Mouse (Mus musculus) neural tube, embryonic 10.5 days (tissue): ENCODE results near the gene Ascl5.
A peak's percentile ranks its signal among the peaks of the same experiment; 100 is the strongest.

ENCODE experiments used
- DNase-seq: peaks from one replicate; pipeline ENCODE4 v3.0.0-alpha.2; 2017; ENCODE audit warnings: low spot score; ENCODE audit errors: extremely low spot score

Ascl5 gene

GRCm38 (mm10) chr1:136050312-136051012, at the start of gene Ascl5:
TSS of gene Ascl5 (plus strand) at chr1:136050804.
- peak; percentile 24 for DNase-seq

DNA sequence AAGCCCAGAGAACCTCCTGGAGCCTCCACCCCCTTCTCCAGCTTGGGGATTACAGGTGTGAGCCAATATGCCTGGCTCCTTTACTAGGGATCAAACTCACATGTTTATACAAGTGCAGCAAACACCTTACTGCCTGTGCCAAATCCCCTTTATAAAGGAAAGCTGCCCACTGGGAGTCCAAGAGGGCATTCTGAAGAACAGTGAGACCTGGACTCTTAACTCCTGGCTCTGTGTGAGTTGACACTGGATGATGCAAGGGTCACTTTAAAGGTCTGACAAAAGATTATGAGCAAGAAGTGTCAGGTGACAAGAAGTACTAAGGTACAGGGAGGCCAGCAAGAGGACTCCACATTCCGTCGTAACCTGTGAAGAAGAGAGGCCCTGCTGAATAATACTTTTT, 49.2 kb upstream of the Ascl5 start:
- DNase-seq, result no peak

DNA sequence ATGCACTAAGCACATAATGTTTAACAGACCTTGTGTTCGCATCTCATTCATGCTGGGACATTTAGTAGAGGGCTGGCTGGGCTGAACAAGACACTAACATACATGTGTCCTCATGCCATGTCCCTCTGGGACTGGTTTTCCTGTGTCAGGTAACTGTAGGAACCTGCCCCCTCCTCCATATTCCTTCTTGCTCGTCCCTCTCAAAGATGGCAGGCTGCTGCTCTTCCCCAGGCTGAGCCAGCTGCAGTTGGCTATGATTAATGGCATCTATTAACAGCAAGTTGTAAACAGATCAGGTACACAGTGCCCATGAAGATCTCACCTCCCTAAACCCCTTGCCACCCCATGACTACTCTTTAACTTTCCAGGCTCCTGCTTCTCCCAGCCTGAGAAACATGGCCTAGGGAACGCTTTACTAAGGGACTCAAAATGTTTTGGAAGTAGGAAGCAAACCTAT, 44.3 kb upstream of the Ascl5 start, which contains the start of gene Igfn1:
Gene Igfn1 (minus strand): TSS at position 51 of the 457 bp plus-strand sequence.
- no peak for DNase-seq

- DNase-seq, result peak; percentile 65
Measured at GRCm38 (mm10) chr1:136007211-136008158, 43.1 kb upstream of the Ascl5 start, which contains the start of gene Tmem9. TSS of gene Tmem9 (plus strand) at chr1:136008150.

DNA sequence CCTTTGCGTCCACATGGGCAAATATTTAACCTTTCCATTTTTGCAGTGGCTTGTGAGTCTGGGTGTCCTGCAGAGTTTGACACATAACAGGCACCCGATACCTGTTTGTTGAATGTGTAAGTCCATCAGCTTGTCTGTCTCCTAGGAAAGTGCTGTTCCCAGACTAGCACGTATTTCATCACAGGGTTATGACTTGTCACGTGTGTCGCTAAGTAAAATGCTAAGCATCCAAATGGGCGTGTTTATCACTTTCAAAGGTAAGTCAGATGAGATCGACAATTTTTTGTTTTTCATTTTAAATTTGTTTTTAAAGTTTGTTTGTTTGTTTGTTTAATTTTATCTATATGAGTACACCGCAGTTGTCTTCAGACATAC, 42.5 kb upstream of the Ascl5 start:
- no peak for DNase-seq

DNA sequence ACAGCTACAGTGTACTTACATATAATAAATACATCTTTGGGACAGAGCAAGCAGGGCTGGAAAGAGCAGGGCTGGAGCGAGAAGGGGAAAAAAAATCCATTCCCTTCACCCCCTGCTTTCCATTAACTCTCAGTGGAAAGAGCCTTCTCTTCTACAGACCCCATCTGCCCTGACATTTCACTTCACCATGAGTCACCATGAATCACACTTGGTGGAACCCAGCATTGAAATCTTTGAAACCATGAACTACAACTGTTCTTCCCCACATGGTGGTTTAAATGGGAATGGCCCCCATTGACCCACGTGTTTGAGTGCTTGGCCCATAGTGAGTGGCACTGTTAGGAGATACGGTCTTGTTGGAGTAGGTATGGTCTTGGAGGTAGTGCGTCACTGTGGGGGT, 40.4 kb upstream of the Ascl5 start:
- no peak for DNase-seq

GRCm38 (mm10) chr1:136013513-136013912, 37.1 kb upstream of the Ascl5 start:
- no peak for DNase-seq

DNA sequence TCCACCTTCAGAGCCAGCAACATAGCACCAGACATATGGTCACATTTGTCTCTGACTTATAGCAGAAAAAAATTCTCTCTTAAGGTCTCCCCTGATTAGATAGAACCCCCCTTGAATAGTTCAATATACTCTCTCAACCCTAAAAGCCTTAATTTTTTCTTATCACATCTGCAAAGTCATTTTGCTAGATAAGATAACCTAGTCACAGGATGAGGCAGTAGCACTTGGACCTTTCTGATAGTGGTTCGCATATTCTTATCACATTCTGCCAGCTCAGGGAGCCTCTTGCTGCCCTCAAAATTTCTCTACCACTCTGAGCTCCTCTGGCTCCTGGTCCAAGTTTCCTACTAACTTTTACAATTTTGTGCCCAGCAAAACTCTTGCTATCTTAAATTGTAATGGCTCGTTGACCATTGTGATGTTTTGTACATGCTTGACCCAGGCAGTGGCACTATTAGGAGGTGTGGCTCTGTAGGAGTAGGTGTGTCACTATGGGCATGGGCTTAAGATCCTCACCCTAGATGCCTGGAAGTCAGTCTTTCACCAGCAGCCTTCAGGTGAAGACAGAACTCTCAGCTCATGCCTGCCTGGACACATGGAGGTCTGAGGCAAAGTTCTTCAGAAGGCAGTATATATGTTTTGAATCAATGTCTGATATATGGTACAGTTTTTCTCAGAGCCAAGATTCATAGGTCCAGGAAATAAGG, 35.7 kb upstream of the Ascl5 start:
- DNase-seq, result no peak

DNA sequence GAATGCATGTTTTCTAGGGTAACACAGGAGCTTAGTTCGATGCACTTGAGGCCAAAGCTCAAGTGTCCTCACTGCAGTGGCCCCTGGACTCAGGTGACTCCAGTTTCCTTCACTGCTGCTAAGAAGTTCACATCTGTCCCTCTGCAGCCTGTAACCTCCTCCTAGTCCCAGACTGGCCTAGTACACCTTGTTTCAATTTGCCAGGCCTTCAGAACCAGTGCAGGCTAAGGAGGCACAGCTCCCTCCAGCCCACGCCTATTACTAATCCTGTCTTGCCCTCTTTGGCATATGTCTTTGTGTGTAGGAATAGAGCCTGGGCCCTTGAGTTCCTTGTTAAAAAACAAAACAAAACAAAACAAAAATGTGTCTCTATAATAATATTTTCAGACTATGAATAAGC, 33.3 kb upstream of the Ascl5 start:
- peak; percentile 20 for DNase-seq

DNA sequence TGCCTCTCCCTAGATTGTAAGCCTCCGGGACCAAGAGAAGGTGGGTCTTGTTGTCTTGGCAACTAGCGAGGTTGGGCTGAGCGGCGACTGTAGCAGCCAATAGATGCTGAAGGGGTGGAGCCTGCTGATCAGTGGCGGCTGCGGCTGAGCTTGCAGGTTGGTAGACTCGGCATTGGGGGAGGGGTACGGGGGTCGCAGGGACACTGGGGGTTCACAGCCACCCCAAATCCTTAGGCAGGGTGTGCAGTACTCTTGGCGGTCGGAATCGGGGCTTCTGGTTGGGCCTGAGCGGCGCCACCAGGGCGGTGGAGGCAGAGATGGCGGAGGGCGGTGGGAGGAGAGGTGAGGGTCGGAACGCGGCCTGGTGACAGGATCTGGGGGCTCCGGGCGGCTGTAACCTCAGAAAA, 32.7 kb upstream of the Ascl5 start:
- DNase-seq, result peak; percentile 92

GRCm38 (mm10) chr1:136018390-136019189, 32.0 kb upstream of the Ascl5 start:
- no peak for DNase-seq

GRCm38 (mm10) chr1:136030201-136030600, 20.4 kb upstream of the Ascl5 start:
- no peak for DNase-seq

- DNase-seq, result no peak
Measured at GRCm38 (mm10) chr1:136031697-136032096, 18.9 kb upstream of the Ascl5 start.

- no peak for DNase-seq
Measured at GRCm38 (mm10) chr1:136032961-136033360, 17.6 kb upstream of the Ascl5 start.

- no peak for DNase-seq
Measured at GRCm38 (mm10) chr1:136038746-136039538, 11.7 kb upstream of the Ascl5 start.

- no peak for DNase-seq
Measured at GRCm38 (mm10) chr1:136040452-136040851, 10.2 kb upstream of the Ascl5 start.

DNA sequence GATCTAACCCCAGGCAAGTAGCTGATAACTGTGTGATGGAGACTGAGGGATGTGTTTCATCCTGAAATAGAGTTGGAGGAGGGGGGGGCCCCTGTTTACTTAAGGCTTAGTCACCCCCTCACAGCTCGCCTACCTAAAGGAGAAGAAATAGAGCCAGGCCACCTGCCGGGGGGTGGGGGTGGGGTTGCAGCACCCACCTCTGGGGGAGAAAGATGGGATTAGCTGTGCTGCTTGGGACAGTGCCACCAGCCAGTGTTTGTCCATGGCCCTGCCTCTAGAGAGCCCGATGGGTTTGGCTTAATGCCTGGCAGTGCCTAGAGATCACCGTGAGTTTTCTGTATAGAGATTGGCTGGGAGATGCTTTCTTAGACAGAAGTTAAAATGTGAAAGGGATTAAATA, 9.7 kb upstream of the Ascl5 start:
- no peak for DNase-seq

GRCm38 (mm10) chr1:136045774-136046173, 4.8 kb upstream of the Ascl5 start:
- DNase-seq, result peak; percentile 52

GRCm38 (mm10) chr1:136047432-136047831, 3.2 kb upstream of the Ascl5 start:
- DNase-seq, result no peak

DNA sequence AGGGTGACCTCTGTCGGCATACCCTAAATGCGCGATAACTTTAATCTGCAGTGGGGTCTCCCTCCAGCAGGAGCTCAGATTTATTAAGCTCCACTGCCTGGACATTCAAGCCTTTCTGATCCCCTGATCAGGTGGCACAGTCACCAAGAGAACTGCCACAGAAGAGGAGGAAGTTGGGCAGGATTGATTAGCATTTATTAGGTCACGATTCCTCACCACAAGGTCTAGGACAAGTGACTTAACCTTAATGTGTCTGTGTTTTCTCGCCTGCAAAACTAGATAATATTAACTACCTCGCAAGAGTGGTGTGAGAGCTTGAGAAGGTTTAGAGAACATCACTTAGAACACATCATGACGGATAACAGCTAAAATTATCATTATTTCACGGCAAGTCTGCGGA, 2.7 kb upstream of the Ascl5 start:
- DNase-seq, result no peak
